Mouse (Mus musculus) thymus, adult 2 months (tissue): ENCODE measurements around the gene I0C0044D17Rik.

Source experiments
- CTCF ChIP-seq: fragments of 200-500 bp; IDR thresholded peaks from 2 replicates; pipeline ENCODE4 v1.5.1; 2012; ENCODE audit warnings: mild to moderate bottlenecking, control low read depth, low read length, moderate library complexity, borderline replicate concordance; ENCODE audit not compliant: control insufficient read depth, poor library complexity, insufficient read depth; ENCODE audit errors: extremely low read depth
- POLR2A ChIP-seq: fragments of 200-500 bp; IDR thresholded peaks from 2 replicates; pipeline ENCODE4 v1.6.1; 2012; ENCODE audit warnings: mild to moderate bottlenecking, low read length, control low read depth, moderate library complexity; ENCODE audit not compliant: control insufficient read depth, poor library complexity, insufficient read depth; ENCODE audit errors: extremely low read depth

- TF ChIP-seq CTCF, result no peak
- no peak for TF ChIP-seq POLR2A
Observed at GRCm38 (mm10) chr4:98778219-98778618, 45.4 kb downstream of the I0C0044D17Rik start.
